Mouse (Mus musculus) intestine, embryonic 14.5 days (tissue): ENCODE results near the gene Rcor1. TPM values are rescaled to one million over a fixed set of nuclear protein-coding genes. Genes with fewer than 3 reads are reported as not detected.

Experiments used
- ATAC-seq: fragments of 200-750 bp; cut with Nextera tagmentation; replicated peaks from 2 replicates; pipeline ENCODE4 v1.8.0; 2017; ENCODE audit warnings: low read depth, moderate number of reproducible peaks, moderate TSS enrichment, moderate library complexity; ENCODE audit not compliant: low FRiP score, low TSS enrichment
- DNase-seq: peaks from one replicate; pipeline ENCODE4 v3.0.0-alpha.2; 2018; ENCODE audit warnings: low spot score
- H3K27ac ChIP-seq: fragments of 300-500 bp; sonication (generic); 2 replicates; pipeline ENCODE4 v1.5.1; 2014; ENCODE audit warnings: low read depth, mild to moderate bottlenecking, control low read depth
- H3K27me3 ChIP-seq: fragments of 300-500 bp; sonication (generic); replicated peaks from 2 replicates; pipeline ENCODE4 v1.6.1; 2014; ENCODE audit warnings: low read length, control low read depth; ENCODE audit not compliant: control insufficient read depth, insufficient read depth
- H3K36me3 ChIP-seq: fragments of 300-500 bp; sonication (generic); 2 replicates; pipeline ENCODE4 v1.6.1; 2014; ENCODE audit warnings: low read length, control low read depth; ENCODE audit not compliant: control insufficient read depth, insufficient read depth
- H3K4me1 ChIP-seq: fragments of 300-500 bp; sonication (generic); replicated peaks from 2 replicates; pipeline ENCODE4 v1.6.1; 2014; ENCODE audit warnings: low read length, control low read depth, mixed read lengths; ENCODE audit not compliant: control insufficient read depth, insufficient read depth
- H3K4me2 ChIP-seq: fragments of 300-500 bp; sonication (generic); 2 replicates; pipeline ENCODE4 v1.6.1; 2014; ENCODE audit warnings: low read length
- H3K4me3 ChIP-seq: fragments of 300-500 bp; sonication (generic); 2 replicates; pipeline ENCODE4 v1.5.1; 2014; ENCODE audit warnings: low read depth, low read length, control low read depth, mixed read lengths
- H3K9ac ChIP-seq: fragments of 300-500 bp; sonication (generic); 2 replicates; pipeline ENCODE4 v1.6.1; 2014; ENCODE audit warnings: mild to moderate bottlenecking, low read length
- H3K9me3 ChIP-seq: fragments of 300-500 bp; sonication (generic); 2 replicates; pipeline ENCODE4 v1.6.1; 2016; ENCODE audit warnings: low read length, control low read depth; ENCODE audit not compliant: control insufficient read depth
- WGBS: fragments of 180-500 bp; shearing (Covaris S2); extraction: QIAGEN DNeasy Blood & Tissue Kit; methylation state at CpG from one replicate; pipeline ENCODE4 v1.1.7; 2014; 5-methylcytosine and 5-hydroxymethylcytosine counted together
- polyA plus RNA-seq: library from polyadenylated mRNA; unstranded; fragments of >200 nt; fragmentation: Nextera tagmentation; extraction: Ambion mirVana; gene quantifications from 2 replicates; pipeline ENCODE4 v1.2.1, GENCODE M21; 2014

Gene Rcor1
- polyA plus RNA-seq, 1 experiment from 2014 or later, result 15.9 TPM

- H3K27me3 ChIP-seq, result no peaks in the 10 kb centered on the region
- H3K4me1 ChIP-seq, result no peaks in the 10 kb centered on the region
- ATAC-seq (no peak), DNase-seq (no peak)
- no peak overlapping the region for H3K27ac ChIP-seq
- no peak overlapping the region for H3K9ac ChIP-seq
- H3K4me3 ChIP-seq, result no peak overlapping the region
- WGBS, result 94% methylated on average over 5 of the region's 5 CpGs
- H3K9me3 ChIP-seq, result no peaks in the 10 kb centered on the region
- H3K4me2 ChIP-seq, result no peak overlapping the region
- peaks cover 42% of the 10 kb centered on the region for H3K36me3 ChIP-seq
Observed at GRCm38 (mm10) chr12:111119506-111120085, 80.4 kb downstream of the Rcor1 start.

GRCm38 (mm10) chr12:111120976-111121645, 82.0 kb downstream of the Rcor1 start:
- Histone ChIP-seq H3K36me3 (peaks cover 32% of the 10 kb centered on the region), H3K27ac (no peak overlapping the region), H3K9ac (no peak overlapping the region), H3K4me2 (no peak overlapping the region), H3K4me1 (no peaks in the 10 kb centered on the region), H3K27me3 (no peaks in the 10 kb centered on the region), H3K4me3 (no peak overlapping the region), H3K9me3 (no peaks in the 10 kb centered on the region)
- ATAC-seq (no peak), DNase-seq (no peak)
- WGBS, result 91% methylated on average over 9 of the region's 9 CpGs

- no peaks in the 10 kb centered on the region for H3K27me3 ChIP-seq
- peaks cover 19% of the 10 kb centered on the region for H3K36me3 ChIP-seq
- H3K9me3 ChIP-seq, result no peaks in the 10 kb centered on the region
- DNase-seq (no peak), ATAC-seq (no peak)
- no peak overlapping the region for H3K9ac ChIP-seq
- no peak overlapping the region for H3K27ac ChIP-seq
- H3K4me3 ChIP-seq, result no peak overlapping the region
- no peak overlapping the region for H3K4me2 ChIP-seq
- H3K4me1 ChIP-seq, result no peaks in the 10 kb centered on the region
Observed at GRCm38 (mm10) chr12:111122332-111122852, 83.2 kb downstream of the Rcor1 start.

- H3K4me2 ChIP-seq, result no peak overlapping the region
- H3K27me3 ChIP-seq, result no peaks in the 10 kb centered on the region
- ATAC-seq (no peak), DNase-seq (no peak)
- H3K9ac ChIP-seq, result no peak overlapping the region
- H3K4me1 ChIP-seq, result no peaks in the 10 kb centered on the region
- H3K9me3 ChIP-seq, result no peaks in the 10 kb centered on the region
- H3K27ac ChIP-seq, result no peak overlapping the region
- no peak overlapping the region for H3K4me3 ChIP-seq
- H3K36me3 ChIP-seq, result peaks cover 2% of the 10 kb centered on the region; the same call in 1 of the 2 replicates
- 66% methylated on average over 14 of the region's 14 CpGs for WGBS
Observed at GRCm38 (mm10) chr12:111124601-111125260, 85.6 kb downstream of the Rcor1 start.

GRCm38 (mm10) chr12:111125666-111126065, 86.5 kb downstream of the Rcor1 start:
- Histone ChIP-seq H3K27me3 (no peaks in the 10 kb centered on the region), H3K4me2 (no peak overlapping the region), H3K36me3 (no peaks in the 10 kb centered on the region), H3K9ac (no peak overlapping the region), H3K9me3 (no peaks in the 10 kb centered on the region), H3K27ac (no peak overlapping the region), H3K4me3 (no peak overlapping the region), H3K4me1 (no peaks in the 10 kb centered on the region)
- ATAC-seq (no peak), DNase-seq (no peak)
- 72% methylated on average over 6 of the region's 6 CpGs for WGBS

GRCm38 (mm10) chr12:111134169-111134568, 95.0 kb downstream of the Rcor1 start:
- Histone ChIP-seq H3K9me3 (no peaks in the 10 kb centered on the region), H3K4me3 (no peak overlapping the region), H3K4me2 (no peak overlapping the region), H3K27me3 (no peaks in the 10 kb centered on the region), H3K9ac (no peak overlapping the region), H3K27ac (no peak overlapping the region), H3K36me3 (no peaks in the 10 kb centered on the region), H3K4me1 (no peaks in the 10 kb centered on the region)
- whole genome bisulfite sequencing, result 86% methylated on average over 7 of the region's 7 CpGs
- ATAC-seq, result no peak
- DNase-seq, result no peak

GRCm38 (mm10) chr12:111134791-111135733, 95.9 kb downstream of the Rcor1 start:
- H3K4me2 ChIP-seq, result no peak overlapping the region
- no peak overlapping the region for H3K9ac ChIP-seq
- no peaks in the 10 kb centered on the region for H3K27me3 ChIP-seq
- no peaks in the 10 kb centered on the region for H3K9me3 ChIP-seq
- H3K4me1 ChIP-seq, result no peaks in the 10 kb centered on the region
- DNase-seq (no peak), ATAC-seq (no peak)
- no peak overlapping the region for H3K4me3 ChIP-seq
- no peaks in the 10 kb centered on the region for H3K36me3 ChIP-seq
- WGBS, result 66% methylated on average over 19 of the region's 19 CpGs
- no peak overlapping the region for H3K27ac ChIP-seq

GRCm38 (mm10) chr12:111135953-111136352, 96.8 kb downstream of the Rcor1 start:
- Histone ChIP-seq H3K4me1 (no peaks in the 10 kb centered on the region), H3K9ac (no peak overlapping the region), H3K9me3 (no peaks in the 10 kb centered on the region), H3K4me2 (no peak overlapping the region), H3K27ac (no peak overlapping the region), H3K27me3 (no peaks in the 10 kb centered on the region), H3K36me3 (no peaks in the 10 kb centered on the region), H3K4me3 (no peak overlapping the region)
- no peak for DNase-seq
- ATAC-seq, result no peak
- 69% methylated on average over 3 of the region's 3 CpGs for WGBS
